Mouse (Mus musculus): ENCODE data around the gene AC129217.1. TPM values are rescaled to one million over a fixed set of nuclear protein-coding genes. Genes with fewer than 3 reads are reported as not detected.

The AC129217.1 gene
- total and polyA plus RNA-seq, 3 experiments = 0.23 to 53.4 TPM; not detected in 1

GRCm38 (mm10) chr19:8853117-8853516 lies 23.5 kb downstream of the AC129217.1 start:
- H3K27ac ChIP-seq (ENCODE audit: control insufficient read depth, low read depth, low read length) = no peak overlapping the region
- H3K4me1 ChIP-seq (ENCODE audit: control insufficient read depth in 1 of 2, insufficient read depth in 2 of 2, low read length in 2 of 2) = no peaks in the 10 kb centered on the region
- no peaks in the 10 kb centered on the region for H3K27me3 ChIP-seq (ENCODE audit: control insufficient read depth in 1 of 2, insufficient read depth in 2 of 2, low read length in 2 of 2)
- no peaks in the 10 kb centered on the region for H3K36me3 ChIP-seq (ENCODE audit: control insufficient read depth in 1 of 2, insufficient read depth in 2 of 2, low read length in 2 of 2)
- H3K9ac ChIP-seq (ENCODE audit: control insufficient read depth, low read depth, low read length, poor library complexity, severe bottlenecking) = no peak overlapping the region
- H3K79me2 ChIP-seq (ENCODE audit: control insufficient read depth, insufficient read depth, low read length, poor library complexity) = no peaks in the 10 kb centered on the region
- no peak overlapping the region for H3K4me3 ChIP-seq (ENCODE audit: control insufficient read depth in 1 of 2, insufficient read depth in 1 of 2, low read depth in 2 of 2, low read length in 2 of 2)
- no peak for DNase-seq (ENCODE audit: low read depth, low spot score)
- no peak for TF ChIP-seq ELF1 (IDR thresholded peaks at IDR 0.05; ENCODE audit: low read depth, low read length)
- TF ChIP-seq ZKSCAN1 (IDR thresholded peaks at IDR 0.05; ENCODE audit: low read depth, low read length) = no peak
- no peak for TF ChIP-seq MAZ (IDR thresholded peaks at IDR 0.05; ENCODE audit: low read depth, low read length)
- TF ChIP-seq MAFK (IDR thresholded peaks at IDR 0.05; ENCODE audit: borderline replicate concordance, low read depth, low read length) = no peak
- no peak for TF ChIP-seq POLR2AphosphoS5 (IDR thresholded peaks at IDR 0.05; ENCODE audit: borderline replicate concordance, low read depth, low read length)
- no peak for TF ChIP-seq USF2 (IDR thresholded peaks at IDR 0.05; ENCODE audit: borderline replicate concordance in 1 of 2, insufficient read depth in 1 of 2, low read depth in 1 of 2, low read length in 2 of 2)
- no peak for TF ChIP-seq ZNF384 (IDR thresholded peaks at IDR 0.05; ENCODE audit: low read depth, low read length)
- no peak for TF ChIP-seq CHD1 (IDR thresholded peaks at IDR 0.05; ENCODE audit: low read depth, low read length)
- TF ChIP-seq JUND (IDR thresholded peaks at IDR 0.05; ENCODE audit: low read depth, low read length) = no peak
- TF ChIP-seq KAT2A (conservative IDR thresholded peaks at IDR 0.05; ENCODE audit: low read depth, low read length) = no peak
- no peak for TF ChIP-seq RCOR1 (IDR thresholded peaks at IDR 0.05; ENCODE audit: low read depth, low read length)
- no peak for TF ChIP-seq MYC (IDR thresholded peaks at IDR 0.05; ENCODE audit: low read depth, low read length)
- no peak for TF ChIP-seq CTCF (IDR thresholded peaks at IDR 0.05 in 2 of 3, conservative IDR thresholded peaks at IDR 0.05 in 1 of 3; ENCODE audit: control insufficient read depth in 1 of 3, insufficient read depth in 1 of 3, low read depth in 2 of 3, low read length in 3 of 3, poor library complexity in 1 of 3, severe bottlenecking in 1 of 3)
- no peak for TF ChIP-seq MYB (IDR thresholded peaks at IDR 0.05; ENCODE audit: low read depth, low read length)
- TF ChIP-seq SMC3 (IDR thresholded peaks at IDR 0.05; ENCODE audit: low read depth, low read length) = no peak
- no peak for TF ChIP-seq TAL1 (IDR thresholded peaks at IDR 0.05; ENCODE audit: low read length)
- TF ChIP-seq TCF12 (IDR thresholded peaks at IDR 0.05; ENCODE audit: low read depth, low read length) = no peak
- no peaks in the 10 kb centered on the region for H3K9me3 ChIP-seq (replicated peaks; ENCODE audit: insufficient read depth, low read length)

- Histone ChIP-seq H3K9me3 (replicated peaks; ENCODE audit: insufficient read depth, low read length) (no peaks in the 10 kb centered on the region), H3K4me3 (ENCODE audit: control insufficient read depth in 1 of 2, insufficient read depth in 1 of 2, low read depth in 2 of 2, low read length in 2 of 2) (no peak overlapping the region), H3K36me3 (ENCODE audit: control insufficient read depth in 1 of 2, insufficient read depth in 2 of 2, low read length in 2 of 2) (no peaks in the 10 kb centered on the region), H3K27me3 (ENCODE audit: control insufficient read depth in 1 of 2, insufficient read depth in 2 of 2, low read length in 2 of 2) (no peaks in the 10 kb centered on the region), H3K9ac (ENCODE audit: control insufficient read depth, low read depth, low read length, poor library complexity, severe bottlenecking) (no peak overlapping the region), H3K79me2 (ENCODE audit: control insufficient read depth, insufficient read depth, low read length, poor library complexity) (no peaks in the 10 kb centered on the region), H3K4me1 (ENCODE audit: control insufficient read depth in 1 of 2, insufficient read depth in 2 of 2, low read length in 2 of 2) (no peaks in the 10 kb centered on the region), H3K27ac (ENCODE audit: control insufficient read depth, low read depth, low read length) (no peak overlapping the region)
- peak; percentile 76 for DNase-seq (ENCODE audit: low read depth, low spot score)
- TF ChIP-seq MYC (IDR thresholded peaks at IDR 0.05; ENCODE audit: low read depth, low read length) (peak; percentile 89), MAX (IDR thresholded peaks at IDR 0.05; ENCODE audit: low read length) (peak; percentile 71), CTCF (IDR thresholded peaks at IDR 0.05 in 2 of 3, conservative IDR thresholded peaks at IDR 0.05 in 1 of 3; ENCODE audit: control insufficient read depth in 1 of 3, insufficient read depth in 1 of 3, low read depth in 2 of 3, low read length in 3 of 3, poor library complexity in 1 of 3, severe bottlenecking in 1 of 3) (peak; percentile 73 to 85 (median 78)), USF2 (IDR thresholded peaks at IDR 0.05; ENCODE audit: borderline replicate concordance in 1 of 2, insufficient read depth in 1 of 2, low read depth in 1 of 2, low read length in 2 of 2) (0 out of 4 replicates have a peak, but pooled peaks of 1 of the 2 experiments have one; percentile 46), ETS1 (IDR thresholded peaks at IDR 0.05; ENCODE audit: low read depth, low read length) (no peak), SIN3A (IDR thresholded peaks at IDR 0.05; ENCODE audit: low read length) (peak; percentile 43; the same call in 1 of the 2 replicates), MXI1 (IDR thresholded peaks at IDR 0.05; ENCODE audit: low read depth, low read length) (peak; percentile 64; the same call in 1 of the 2 replicates), GATA1 (IDR thresholded peaks at IDR 0.05; ENCODE audit: low read depth, low read length) (no peak), TCF12 (IDR thresholded peaks at IDR 0.05; ENCODE audit: low read depth, low read length) (no peak), CHD1 (IDR thresholded peaks at IDR 0.05; ENCODE audit: low read depth, low read length) (no peak), SMC3 (IDR thresholded peaks at IDR 0.05; ENCODE audit: low read depth, low read length) (peak; percentile 89), BHLHE40 (IDR thresholded peaks at IDR 0.05; ENCODE audit: borderline replicate concordance, low read depth, low read length) (peak; percentile 75; the same call in 1 of the 2 replicates), ZC3H11A (IDR thresholded peaks at IDR 0.05; ENCODE audit: low read depth, low read length) (peak; percentile 85), MAFK (IDR thresholded peaks at IDR 0.05; ENCODE audit: borderline replicate concordance, low read depth, low read length) (peak; percentile 99), RAD21 (IDR thresholded peaks at IDR 0.05; ENCODE audit: low read depth, low read length) (peak; percentile 90), NELFE (IDR thresholded peaks at IDR 0.05; ENCODE audit: low read depth, low read length) (no peak), USF1 (IDR thresholded peaks at IDR 0.05; ENCODE audit: low read depth, low read length) (peak; percentile 88)
Observed at GRCm38 (mm10) chr19:8857689-8858088, 28.1 kb downstream of the AC129217.1 start.
